Mouse (Mus musculus): ENCODE measurements around the gene Usb1.

The Usb1 gene

DNA sequence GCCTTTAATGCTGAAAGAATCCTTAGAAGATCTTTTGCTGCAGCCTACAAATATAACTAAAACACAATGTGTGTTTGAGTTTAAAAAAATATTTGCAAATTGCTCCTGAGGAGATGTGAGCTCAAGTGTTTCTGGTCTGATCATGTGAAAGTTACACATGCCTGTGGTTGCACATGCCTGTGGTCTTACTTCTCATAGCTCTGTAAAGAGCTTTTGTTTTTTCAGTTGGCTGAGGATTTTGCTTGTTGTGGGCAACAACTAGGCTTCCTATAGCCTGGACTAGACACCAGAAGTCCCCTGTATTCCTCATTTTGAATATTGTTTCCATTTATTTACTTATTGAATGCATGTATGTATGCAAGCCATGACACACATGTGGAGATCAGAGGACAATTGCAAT, 4.3 kb downstream of the Usb1 start:
- no peak for DNase-seq

DNA sequence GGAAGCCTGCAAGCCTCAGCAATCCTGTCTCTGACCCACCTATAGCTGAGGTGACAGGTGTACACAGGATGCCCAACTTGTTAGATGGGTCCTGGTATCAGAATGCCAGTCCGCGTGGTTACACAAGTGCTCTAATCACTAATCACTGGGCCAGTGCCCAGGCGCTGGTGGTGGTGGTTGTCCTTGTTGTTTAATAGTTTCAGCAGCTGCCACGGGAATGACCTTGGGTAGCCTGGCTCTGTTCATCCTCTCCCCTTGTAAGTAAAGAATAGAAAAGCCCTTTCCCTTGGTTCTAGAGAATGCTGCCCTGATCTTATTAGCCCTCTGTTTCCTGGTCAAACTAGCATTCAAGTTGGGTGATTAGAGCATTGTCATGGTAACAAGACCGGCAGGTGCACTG, 9.6 kb downstream of the Usb1 start:
- DNase-seq: no peak

DNA sequence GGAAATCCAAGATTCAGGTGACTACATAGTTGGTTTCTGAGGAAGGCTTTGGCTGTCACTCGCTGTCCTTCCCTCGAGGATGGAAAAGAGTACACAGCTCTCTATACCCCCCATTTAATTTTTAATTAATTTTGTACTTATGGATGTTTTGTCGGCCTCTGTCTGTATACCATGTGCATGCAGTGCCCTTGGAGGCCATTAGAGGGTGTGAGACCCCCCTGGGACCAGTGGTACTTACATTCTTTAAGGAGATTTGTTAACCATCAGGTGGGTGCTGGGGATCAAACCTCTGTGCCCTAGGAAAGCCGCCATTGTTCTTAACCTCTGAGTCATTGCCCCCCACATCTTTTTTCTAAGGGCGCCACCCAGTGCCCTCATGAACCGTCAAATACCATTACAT, 12.6 kb downstream of the Usb1 start:
- DNase-seq: no peak

DNA sequence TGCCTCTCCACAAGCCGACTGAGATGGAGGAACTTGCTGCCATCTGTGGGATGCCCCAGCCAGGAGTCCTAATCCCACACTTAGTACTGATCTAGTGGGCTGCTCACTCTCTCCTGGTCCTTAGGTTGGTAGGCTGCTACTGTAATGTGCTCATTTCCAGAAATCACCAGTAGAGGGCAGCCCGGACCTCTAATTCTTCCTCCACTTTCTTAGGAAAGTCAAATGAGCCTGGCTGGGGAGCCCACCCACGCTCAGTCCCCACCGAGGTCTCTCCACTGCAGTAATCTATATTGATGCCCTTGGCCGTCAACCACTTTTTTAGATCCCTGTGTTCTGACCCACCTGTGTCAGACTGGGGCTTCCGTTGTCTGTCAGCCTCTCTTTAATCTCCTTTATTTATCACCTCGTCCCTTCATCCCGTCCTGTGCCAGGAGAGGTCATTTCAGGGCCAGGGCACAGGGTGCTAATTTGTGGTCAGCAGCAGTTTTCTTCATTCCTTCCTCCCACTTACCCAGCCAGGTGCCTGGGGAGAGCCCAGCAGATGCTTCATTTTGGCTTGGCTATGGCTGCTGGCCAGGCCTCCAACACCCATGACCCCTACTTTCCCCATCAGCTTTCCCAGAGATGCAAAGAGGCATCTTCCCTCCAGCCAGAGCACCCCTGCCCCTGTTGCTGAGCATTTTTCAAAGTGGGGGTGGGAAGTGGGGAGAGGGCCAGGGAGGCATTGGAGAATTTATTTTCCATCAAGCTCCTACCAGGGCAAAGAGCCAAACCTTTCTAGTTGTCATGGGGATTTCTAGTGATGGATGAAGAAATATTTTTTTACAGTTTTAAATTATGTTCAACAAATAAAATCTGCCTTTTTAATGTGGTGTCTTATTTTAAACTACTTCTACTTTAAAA, 14.8 kb downstream of the Usb1 start:
- DNase-seq: peak; percentile 55 to 66

DNA sequence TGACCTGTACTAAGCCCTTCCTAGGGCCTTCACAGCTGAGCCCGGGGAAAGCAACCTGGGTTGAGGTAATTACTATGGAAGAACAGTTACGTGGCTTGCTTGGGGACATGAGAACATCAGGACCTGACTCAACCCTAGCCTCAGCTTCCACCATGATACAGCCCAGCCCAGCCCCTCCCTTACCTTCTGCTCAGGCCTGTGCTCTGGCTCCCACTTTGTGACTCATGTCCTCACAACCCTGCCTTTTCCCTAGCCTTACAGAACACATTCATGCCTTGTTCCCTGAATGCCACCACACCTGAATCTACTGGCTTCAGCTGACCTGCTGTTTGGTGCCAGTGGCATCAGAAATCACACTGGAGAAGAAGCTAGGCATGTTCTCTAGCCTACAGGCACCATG, 16.3 kb downstream of the Usb1 start:
- DNase-seq: no peak

DNA sequence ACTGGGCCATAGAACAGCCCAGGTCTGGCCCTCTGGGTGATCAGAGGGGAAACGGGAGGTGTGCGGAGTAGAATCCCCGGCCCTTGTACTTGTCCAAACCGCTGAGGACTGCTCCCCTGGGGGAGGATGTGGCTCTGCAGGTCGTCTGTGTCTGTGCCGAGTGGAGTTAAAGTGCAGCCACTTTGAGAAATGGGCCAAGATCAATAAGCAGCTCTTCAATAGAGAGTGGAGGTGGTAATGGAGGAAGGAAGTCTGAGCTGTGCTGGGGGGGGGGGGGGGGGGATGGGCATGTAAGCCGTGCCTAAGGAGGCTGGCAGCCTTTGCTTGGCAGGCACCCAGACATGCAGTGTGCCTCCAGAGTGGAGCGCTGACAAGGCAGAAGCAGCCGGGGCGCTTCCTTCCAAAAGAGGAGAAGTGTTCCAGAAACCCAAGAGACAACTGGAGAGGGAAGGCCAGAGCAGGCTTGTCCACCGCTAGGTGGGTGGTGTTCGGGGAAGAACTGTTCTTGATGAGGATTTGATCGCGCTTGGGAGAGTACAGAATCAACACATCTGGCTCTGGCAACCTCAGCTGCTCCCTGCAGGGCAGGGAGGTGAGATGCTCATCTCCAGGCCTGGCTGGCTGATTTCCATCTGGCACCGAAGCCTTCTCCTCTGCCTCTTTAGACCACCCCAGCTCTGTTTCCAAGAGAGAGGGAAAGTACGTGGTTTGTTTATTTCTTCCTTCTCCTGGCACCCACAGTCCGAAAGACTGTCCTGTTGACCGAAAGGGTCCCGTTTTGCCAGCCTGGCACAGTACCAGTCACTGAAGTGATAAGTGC, 16.9 kb downstream of the Usb1 start:
- DNase-seq: no peak

DNA sequence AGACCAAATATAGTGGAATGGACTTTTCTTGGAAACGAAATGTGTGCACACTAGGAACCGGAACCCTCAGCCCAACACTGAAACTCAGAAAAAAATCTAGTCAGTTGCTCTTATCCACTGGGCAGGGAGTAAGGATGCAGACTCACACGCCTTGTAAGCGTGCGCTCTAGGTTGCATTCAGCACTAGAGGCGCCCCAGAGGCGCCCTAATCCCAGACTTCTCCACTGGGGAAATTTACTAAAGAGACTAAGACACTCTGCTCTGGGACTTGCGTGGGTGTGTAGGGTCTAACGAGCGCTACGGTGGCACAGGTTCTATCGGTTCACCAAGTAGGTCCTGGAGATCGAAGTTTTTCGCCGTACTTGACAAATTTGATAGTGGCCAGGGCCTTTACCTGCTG, 19.4 kb downstream of the Usb1 start:
- DNase-seq: no peak

DNA sequence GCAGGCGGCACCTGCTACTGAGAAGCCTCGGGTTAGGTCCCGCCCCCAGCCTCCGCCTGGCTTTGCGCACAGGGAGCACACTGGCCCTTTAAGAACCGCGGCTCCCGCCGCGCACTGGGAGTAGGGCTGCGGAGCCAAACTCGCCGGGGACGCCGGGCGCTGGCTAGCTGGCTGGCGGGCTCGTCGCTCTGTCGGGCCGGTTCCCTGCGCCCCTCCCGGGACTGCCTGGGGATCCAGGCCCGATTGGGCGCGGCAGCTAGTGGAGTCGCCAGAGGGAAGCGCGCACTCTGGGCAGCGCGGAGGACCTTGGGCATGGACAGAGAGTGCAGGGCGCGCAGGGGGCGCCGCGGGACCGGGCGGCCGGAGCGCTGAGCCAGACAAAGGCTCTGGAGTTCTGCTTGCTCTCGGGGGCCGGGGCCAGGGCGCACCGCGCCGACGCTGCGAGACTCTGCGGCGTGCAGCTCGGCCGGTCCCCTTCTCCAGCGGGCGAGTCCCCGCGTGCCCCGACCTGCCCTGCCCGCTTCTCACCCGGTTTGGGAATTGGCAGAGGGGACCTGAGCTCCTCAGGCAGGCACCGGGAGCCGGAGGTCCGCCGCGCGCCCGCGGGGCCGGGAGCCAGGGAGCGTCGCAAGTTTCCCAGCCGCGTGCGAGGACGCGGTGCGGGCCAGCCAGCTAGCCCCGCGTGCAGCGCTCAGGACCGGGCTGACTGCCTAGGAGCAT, 20.2 kb downstream of the Usb1 start, which contains the start of gene Mmp15:
Gene Mmp15 (plus strand): TSS at position 118 of the 720 bp plus-strand sequence.
- DNase-seq: peak in 1 of 2 experiments; percentile 48

DNA sequence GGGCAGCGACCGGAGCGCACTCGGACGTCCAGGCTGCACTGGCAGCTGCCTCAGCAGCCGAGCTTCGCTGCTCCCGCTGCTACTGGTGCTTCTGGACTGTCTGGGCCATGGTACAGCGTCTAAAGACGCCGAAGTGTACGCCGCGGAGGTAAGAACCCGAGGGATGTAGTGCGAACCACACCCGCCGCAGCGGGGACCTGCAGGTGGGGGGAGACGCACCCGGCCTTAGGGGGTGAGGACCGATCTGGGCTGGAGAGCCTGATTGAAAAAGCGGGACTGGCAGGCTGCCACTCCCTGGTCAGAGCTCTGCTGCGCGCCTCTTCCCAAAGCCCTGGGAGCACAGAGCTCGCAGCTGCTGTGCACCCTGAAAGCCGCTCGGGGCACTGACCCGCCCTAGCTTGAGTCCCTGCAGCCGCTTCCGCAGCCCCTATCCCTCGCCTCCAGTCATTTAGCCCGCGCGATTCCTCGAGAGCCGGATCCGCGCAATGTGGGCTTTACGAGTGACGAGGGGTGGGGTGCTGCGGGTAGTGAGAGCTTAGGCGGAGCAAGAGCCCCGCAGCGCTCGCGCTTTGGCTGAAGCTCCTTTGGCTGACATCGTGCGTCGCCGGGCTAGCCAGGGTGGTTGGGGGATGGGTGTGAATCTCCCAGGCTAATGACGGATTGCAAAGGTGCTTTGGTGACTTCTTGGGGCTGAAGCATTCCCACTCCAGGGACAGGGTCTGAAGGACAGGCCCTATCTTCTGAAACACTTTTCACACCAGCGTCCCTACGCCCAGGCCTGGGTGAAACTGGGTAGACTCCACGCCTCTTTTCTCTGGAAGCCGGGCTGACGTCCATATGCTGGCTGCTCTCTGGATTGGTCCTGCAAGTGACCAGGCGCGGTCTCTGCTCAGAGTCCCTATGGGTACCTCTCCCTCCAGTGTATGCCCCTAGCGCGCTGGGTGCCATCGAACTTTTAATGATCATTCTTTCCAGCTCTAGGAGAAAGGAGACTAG, 21.1 kb downstream of the Usb1 start:
- no peak for DNase-seq

DNA sequence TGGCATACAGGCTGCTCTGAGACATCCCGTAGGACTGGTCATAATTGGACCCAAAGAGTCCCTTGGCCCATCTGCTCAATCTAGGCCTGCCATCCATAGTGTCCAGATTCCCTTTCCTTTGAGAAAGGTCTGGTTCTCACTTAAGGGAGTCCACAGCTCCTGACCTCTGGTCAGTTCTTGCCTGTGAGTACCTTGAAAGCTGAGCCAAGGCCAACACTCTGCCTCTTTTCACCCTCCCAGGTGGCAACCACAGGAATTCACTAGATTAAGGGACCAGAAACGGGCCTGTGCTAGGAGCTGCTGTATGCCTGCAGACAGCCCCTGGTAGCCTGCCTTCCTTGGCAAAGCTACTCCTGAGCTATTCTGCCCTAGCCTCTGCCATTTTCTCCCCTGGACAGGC, 22.5 kb downstream of the Usb1 start:
- no peak for DNase-seq

DNA sequence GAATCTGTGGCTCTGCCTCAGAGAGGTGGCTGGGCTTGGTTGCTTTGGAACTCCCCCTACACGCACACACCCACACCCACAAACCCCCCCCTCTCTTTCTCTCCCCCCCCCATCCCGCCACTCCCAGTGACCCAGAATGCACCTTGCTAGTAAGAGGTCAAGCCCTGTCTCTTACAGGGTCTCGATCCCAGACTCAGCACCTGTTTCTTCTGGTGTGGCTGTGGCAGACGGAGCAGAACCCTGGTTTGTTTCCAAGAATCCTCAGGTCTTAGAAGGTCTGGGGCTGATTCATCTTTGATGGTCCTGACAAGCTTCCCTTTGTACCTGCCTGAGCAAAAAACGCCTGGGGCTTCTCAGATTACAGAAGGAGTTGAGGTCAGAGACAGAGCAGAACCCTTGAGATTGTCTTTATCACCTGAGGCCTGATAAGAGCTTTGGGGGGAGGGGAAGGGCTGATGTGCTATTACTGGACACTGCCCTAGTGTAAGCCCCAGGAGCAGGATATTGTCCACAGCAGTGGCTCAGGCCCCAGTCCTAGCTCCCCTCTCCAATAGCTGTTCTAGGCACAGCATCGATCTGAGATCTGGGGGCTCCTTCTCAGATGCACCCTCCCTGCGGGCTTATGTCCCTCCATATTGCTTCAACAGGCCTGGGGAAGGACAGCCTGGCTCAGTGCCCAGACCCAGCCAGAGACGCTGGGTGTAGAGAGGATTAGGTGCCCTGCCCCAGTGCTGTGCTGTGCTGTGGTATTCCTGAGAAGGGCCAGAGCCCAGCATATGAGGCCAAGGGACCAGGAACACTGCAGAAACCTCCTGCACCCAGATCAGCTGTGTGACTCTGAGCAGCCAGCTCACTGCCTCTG, 26.7 kb downstream of the Usb1 start:
- no peak for DNase-seq

DNA sequence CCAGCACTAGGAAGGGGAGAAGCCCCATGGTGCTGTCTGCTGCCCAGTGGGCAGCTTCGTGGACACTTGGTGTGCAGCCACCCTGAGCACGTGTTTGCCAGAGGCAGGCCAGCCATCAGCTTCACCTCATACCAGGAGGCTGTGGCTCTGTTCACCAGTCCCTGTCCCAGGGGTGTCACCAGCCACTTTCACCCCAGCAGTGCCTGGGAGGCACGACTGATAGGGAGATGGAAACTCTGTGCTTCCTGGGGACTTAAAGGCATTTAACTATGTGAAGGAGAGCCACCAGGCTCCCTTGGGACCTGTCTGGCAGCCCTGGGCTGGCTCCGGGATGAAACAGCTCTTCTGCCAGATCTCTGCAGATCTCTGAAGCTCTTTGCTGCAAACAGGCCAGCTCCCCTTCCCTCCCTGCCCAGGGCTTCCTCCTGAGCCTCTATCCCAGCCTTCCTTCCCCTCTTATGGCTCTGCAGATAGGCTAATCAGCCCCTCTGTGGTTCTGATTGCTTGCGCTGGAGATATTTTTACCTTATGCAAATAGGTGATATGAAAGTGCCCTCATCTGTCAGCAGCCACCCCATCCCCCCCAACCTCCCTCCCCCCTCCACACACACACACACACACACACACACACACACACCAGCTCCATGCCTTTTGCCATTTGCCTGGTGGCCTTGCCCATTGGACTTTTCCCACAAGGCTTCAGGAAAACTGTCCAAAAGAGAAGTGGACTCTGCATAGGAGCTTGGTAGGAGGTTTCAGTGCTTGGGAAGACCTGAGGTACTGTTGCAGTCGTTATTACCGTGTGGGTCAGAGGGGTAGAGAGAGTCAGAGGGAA, 28.3 kb downstream of the Usb1 start:
- no peak for DNase-seq

DNA sequence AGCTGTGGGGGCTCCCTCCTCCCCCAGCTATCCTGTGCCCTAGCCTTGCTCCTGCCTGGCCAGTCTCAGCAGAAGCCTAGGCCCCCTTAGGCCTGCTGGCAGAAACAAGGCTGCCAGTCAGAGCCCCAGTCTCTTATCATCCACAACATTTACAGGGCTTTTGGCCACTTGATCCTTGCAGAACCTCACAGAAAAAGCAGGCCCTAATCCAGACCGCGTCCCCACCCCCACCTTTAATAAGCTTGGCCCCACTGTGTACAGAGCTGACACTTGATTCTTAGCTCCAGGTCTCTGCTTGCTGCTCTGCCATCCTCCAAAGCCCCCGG, 28.9 kb downstream of the Usb1 start:
- DNase-seq: no peak

DNA sequence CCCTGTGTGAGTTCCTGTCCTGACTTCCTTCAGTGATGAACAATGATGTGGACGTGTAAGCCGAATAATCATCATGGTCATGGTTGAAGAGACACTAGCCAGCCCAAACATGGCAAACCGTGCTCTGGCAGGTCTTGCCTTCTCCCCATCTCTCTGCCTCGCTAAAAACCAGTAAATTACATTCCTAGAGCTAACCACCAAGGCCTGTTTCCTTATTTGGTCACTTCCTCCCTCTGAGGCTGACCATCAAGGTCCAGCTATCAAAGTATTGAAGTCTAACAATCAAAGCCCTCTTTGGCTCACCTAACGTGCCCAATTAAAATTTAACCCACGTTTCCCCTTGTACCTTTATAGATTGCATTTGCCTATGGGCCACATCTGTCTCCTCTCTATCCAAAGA, 30.2 kb downstream of the Usb1 start:
- no peak for DNase-seq

DNA sequence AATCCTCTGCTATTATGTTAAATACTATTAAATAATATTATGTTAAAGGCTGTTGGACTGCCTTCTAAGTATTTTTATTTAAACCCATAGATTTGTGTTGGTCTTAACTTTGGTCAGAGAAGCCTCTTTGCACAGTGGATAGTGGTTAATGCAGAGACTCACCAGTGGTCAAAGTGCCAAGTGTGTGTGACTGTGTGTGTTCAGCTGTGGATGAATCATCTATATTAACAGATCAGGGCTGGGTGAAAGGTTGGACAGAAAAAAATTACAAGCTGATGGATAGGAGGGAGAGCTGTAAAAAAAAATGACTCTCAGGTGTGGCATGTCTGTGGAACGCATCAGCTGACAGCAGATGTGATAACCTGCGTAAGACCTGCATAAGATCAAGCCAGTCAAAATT, 31.8 kb downstream of the Usb1 start:
- no peak for DNase-seq

DNA sequence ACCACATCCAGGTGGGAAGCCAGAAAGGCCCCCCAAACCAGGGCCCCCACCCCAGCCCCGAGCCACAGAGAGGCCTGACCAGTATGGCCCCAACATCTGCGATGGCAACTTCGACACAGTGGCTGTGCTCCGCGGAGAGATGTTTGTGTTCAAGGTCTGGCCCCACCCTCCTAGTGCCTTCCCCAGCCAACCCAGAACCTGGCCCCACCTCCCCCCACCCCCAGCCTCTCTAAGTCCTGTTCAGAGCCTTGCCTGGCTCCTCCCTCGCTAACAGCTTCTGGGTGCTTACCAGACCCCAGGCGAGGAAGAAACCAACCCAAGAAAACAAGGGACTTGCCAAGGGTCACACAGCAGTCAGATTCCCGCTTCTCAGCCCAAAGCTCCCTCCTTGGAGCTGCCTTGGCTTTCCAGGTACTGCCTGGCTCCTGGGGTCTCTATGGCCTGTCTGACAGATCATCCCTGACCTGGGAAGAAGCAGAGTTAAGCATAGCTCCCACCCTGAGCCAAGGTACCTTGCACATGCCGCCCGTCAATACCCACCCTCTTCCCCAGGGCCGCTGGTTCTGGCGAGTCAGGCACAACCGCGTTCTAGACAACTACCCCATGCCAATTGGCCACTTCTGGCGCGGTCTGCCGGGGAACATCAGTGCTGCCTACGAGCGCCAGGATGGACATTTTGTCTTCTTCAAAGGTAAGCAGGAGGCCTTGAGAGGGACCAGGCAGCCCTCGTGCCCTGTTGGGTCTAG, 37.7 kb downstream of the Usb1 start:
- DNase-seq: peak; percentile 66 to 78

DNA sequence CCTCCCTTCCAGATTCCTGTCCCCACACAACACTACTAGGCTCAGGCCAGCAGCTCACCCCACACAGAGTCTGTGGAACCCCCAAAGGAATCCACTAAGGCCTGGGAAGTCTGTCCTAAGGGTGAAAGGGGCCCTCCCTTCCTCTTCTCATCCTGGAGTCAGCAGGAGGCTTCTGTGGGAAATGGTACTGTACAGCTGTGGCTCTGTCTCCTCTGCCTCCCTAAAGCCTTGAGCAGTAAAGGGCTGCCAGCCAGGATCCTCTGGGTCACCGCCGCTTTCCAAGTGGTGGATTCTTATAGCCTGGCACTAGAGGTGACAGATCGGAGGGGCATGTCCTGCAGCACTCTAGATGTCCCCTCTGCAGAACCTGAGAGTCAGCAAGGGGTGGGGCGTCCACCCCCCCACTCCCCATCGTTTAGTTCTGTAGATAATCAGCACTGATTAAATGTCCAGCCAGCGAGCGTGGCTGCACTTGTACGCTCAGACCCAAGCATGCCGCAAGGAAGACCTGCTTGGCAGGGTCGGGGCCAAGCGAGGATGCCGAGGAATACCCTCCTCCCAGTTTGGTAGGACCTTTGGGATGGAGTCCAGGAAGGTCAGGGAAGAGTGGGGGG, 41.4 kb downstream of the Usb1 start:
- DNase-seq: no peak

DNA sequence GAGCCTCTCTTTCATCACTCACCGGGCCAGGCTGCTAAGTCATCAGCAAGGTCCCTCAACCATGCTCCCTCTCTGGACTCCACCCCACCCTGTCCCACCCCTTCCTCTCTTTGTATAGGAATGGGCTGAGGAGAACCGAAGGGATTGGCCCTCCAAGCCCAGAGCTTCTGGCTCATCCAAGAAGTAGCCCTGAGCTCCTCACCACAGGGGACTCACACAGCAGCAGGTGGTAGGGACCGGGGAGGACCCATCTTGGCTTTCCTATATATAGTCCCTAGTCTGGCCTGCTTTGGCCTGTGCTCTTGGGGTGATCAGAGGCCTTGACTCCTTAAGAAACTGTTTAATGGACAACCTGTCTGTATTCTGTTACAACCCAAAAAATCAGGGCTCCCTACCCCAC, 42.3 kb downstream of the Usb1 start:
- no peak for DNase-seq

DNA sequence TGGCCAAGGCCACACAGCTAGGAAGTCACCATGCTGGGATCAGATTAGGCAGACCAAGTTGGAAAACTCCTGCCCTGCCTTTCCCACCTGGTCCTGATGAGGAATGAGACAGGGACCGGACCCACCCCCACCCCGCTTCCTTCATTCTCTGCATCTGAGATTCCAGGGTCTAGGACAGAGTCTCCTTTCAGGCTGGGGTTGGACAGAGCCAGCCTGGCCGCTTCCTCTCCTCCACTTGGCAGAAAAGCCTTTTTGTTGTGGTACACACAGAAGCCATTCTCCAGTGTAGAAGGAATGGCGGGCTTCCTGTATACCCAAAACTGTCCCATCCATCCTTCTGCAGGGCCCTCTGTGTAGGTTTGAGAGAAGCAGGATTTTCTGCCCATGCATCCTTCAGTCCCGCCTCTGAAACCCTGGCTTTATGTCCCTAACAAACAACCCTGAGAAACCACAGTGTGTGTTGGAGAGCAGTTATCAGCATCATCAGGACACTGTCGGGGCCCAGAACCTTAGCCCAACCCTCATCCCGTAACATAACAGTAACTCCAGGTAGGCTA, 43.4 kb downstream of the Usb1 start:
- DNase-seq: no peak

Data from thymus, postnatal 36 days (tissue).